Mouse (Mus musculus) lung, postnatal 36 days (tissue): ENCODE data around the gene Dap3.
"Not testable (repeated sequence)": the region's sequence is repeated elsewhere in the genome, so short reads cannot be mapped to it uniquely, and the experiment has no call there.

Source experiments
- DNase-seq: peaks from one replicate; pipeline ENCODE4 v3.0.0; 2022; ENCODE audit warnings: mixed read lengths

Gene Dap3

DNA sequence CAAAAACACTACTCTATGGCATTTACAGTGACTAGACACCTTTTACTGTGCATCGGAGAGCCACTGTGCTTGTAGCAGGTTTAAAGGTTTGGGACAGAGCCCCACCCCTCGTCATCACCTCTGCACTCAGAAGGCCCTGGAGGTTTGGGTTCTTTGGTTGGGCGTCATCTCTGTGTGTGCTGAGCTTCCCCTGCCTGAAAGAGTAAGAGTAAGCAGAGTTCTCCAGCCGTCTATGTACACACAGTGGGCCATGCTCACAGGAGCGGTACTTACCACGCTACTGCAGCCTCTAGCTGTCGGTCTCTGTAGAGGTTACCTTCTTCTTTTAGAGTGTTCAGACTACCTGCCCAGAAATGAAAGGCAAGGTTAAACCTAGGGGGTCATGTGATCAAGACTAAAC lies 38.4 kb downstream of the Dap3 start:
- no peak for DNase-seq

DNA sequence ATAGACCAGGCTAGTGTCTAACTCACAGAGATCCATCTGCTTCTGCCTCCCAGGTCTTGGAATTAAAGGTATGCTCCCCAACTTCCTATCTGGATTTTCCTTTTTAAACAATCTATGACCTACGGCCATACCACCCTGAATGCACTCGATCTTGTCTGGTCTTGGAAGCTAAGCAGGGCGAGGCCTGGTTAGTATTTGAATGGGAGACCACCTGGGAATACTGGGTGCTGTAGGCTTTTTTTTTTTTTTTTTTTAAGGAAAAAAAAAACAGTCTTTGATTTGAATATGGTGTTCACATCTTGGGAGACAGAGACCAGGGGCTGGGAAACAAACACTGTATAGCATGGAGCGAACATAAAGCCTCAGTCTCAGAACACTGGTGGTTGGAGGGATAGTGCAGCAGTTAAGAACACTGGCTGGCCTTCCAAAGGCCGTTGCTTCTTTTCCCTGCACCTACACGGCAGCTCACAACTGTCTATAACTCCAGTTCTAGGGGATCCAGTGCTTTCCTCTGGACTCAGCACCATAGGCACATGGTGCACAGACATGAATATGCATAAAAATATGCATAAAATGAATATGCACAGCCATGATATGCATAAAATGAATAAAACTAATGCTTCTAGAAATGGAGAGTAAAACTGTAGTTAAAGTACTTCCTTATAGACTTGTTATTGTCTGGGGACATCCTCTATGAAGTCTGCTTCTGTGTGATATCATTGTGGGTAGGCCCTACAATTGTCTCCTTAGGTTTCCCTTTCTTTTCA lies 44.4 kb downstream of the Dap3 start:
- no peak for DNase-seq

DNA sequence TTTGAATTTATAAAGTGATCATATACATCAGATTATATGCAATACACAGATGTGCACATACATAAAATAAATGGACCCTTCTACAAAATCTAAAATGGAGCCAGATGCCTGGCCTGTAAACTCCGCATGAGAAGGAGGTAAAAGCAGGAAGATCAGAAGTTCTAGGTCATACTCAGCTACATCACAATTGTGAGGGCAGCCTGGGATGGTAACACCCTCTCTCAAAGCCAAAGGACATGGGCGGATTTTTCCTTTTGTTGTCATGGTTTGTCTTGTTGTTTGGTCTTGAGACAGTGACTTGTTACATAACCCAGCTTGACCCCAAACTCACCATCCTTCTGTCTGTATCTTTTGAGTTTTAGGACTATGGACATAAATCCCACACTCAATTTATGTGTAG lies 45.2 kb downstream of the Dap3 start:
- DNase-seq: no peak

DNA sequence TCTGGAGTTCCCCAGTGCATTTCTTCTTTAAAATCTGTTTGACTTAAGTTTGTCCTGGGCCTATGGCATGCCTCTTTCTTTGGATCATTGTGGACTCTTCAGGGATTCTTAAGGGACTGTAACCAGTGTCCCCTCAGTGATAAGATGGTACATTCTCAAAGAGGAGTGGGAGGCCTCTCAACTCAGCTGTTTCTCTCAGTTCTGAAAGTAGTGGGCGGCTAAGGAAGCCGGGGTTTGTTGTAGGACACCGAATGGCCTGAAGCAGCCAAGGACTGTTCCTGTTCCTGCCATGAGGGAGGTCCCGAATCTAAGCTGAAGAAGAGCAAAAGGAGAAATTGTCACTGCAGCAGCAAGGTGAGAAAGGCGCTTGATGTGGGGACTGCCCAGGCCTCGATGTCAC lies 45.8 kb downstream of the Dap3 start:
- DNase-seq: no peak

DNA sequence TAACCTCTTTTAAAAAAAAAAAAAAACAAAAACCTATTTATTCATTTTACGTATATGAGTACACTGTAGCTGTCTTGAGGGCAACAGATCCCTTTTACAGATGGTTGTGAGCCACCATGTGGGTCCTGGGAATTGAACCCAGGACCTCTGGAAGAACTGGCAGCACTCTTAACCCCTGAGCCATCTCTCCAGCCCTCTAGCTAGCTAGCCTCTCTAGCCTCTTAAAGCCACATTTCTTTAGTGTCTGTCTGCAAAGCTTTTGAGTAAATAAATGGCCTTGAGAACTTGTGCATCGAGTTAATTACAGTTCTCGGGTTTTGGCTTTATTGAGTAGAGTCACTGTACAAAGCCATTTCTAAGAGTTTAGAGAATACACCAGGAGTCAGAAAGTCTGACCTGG lies 46.2 kb downstream of the Dap3 start:
- no peak for DNase-seq

DNA sequence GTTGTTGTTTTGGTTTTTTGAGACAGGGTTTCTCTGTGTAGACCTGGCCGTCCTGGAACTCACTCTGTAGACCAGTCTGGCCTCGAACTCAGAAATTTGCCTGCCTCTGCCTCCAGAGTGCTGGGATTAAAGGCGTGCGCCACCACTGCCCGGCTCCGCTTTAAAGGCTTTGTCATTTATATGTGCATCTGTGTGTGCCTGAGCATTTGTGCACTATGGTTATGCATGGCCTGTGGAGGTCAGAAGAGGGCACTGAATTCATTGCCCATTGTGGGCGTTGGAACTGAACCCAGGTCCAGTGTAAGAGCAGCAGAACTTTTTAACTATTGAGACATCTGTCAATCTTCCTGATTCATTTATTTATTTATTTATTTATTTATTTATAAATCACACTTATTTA lies 58.0 kb downstream of the Dap3 start:
- not testable (repeated sequence) for DNase-seq

DNA sequence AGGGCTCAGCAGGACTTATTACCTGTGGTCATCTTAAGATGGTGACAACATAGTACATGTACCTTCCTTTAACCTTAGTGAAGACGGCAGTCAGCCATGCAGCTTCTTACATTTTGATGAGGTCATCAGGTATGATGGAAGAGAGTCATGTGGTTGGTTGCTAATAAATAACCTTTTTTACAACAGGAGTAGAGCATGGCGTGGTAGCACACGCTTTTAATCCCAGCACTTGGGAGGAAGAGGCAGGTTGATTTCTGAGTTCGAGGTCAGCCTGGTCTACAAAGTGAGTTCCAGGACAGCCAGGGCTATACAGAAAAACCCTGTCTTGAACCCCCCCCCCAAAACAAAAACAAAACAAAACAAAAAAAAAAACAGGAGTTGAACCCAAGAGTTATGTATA lies 68.4 kb downstream of the Dap3 start:
- DNase-seq: not testable (repeated sequence)
